Mouse (Mus musculus): ENCODE measurements around the gene Afap1l2. TPM values are rescaled to one million over a fixed set of nuclear protein-coding genes. Genes with fewer than 3 reads are reported as not detected.

Gene Afap1l2
- polyA plus RNA-seq, 1 experiment = 7.8 TPM

GRCm38 (mm10) chr19:56947971-56948610 lies 59.9 kb downstream of the Afap1l2 start:
- DNase-seq (ENCODE audit: low read depth) = no peak
- no peak for TF ChIP-seq CTCF (IDR thresholded peaks at IDR 0.05; ENCODE audit: borderline replicate concordance, extremely low read depth, insufficient read depth, insufficient read length)

GRCm38 (mm10) chr19:56946727-56947126 lies 61.3 kb downstream of the Afap1l2 start:
- DNase-seq (ENCODE audit: low read depth) = no peak
- TF ChIP-seq POLR2A (IDR thresholded peaks at IDR 0.05; ENCODE audit: borderline replicate concordance, extremely low read depth, insufficient read depth, insufficient read length, poor library complexity, severe bottlenecking) (no peak), CTCF (IDR thresholded peaks at IDR 0.05; ENCODE audit: borderline replicate concordance, extremely low read depth, insufficient read depth, insufficient read length) (no peak)

- no peak for DNase-seq (ENCODE audit: low read depth)
- TF ChIP-seq POLR2A (IDR thresholded peaks at IDR 0.05; ENCODE audit: borderline replicate concordance, extremely low read depth, insufficient read depth, insufficient read length, poor library complexity, severe bottlenecking) = no peak
- no peak for TF ChIP-seq CTCF (IDR thresholded peaks at IDR 0.05; ENCODE audit: borderline replicate concordance, extremely low read depth, insufficient read depth, insufficient read length)
Measured at GRCm38 (mm10) chr19:56946277-56946676, 61.8 kb downstream of the Afap1l2 start.

- peak; percentile 14 for DNase-seq (ENCODE audit: low read depth)
- TF ChIP-seq POLR2A (IDR thresholded peaks at IDR 0.05; ENCODE audit: borderline replicate concordance, extremely low read depth, insufficient read depth, insufficient read length, poor library complexity, severe bottlenecking) (no peak), CTCF (IDR thresholded peaks at IDR 0.05; ENCODE audit: borderline replicate concordance, extremely low read depth, insufficient read depth, insufficient read length) (no peak)
Measured at GRCm38 (mm10) chr19:56945621-56946020, 62.4 kb downstream of the Afap1l2 start.

- no peak for TF ChIP-seq CTCF (IDR thresholded peaks at IDR 0.05; ENCODE audit: borderline replicate concordance, extremely low read depth, insufficient read depth, insufficient read length)
Measured at GRCm38 (mm10) chr19:56944826-56945225, 63.2 kb downstream of the Afap1l2 start.

GRCm38 (mm10) chr19:56944211-56944610 lies 63.8 kb downstream of the Afap1l2 start:
- TF ChIP-seq POLR2A (IDR thresholded peaks at IDR 0.05; ENCODE audit: borderline replicate concordance, extremely low read depth, insufficient read depth, insufficient read length, poor library complexity, severe bottlenecking) = no peak
- TF ChIP-seq CTCF (IDR thresholded peaks at IDR 0.05; ENCODE audit: borderline replicate concordance, extremely low read depth, insufficient read depth, insufficient read length) = no peak
- DNase-seq (ENCODE audit: low read depth) = no peak

More at GRCm38 (mm10) chr19:56944826-56945225, 63.2 kb downstream of the Afap1l2 start:
- DNase-seq (ENCODE audit: low read depth) = no peak

GRCm38 (mm10) chr19:56942216-56942615 lies 65.8 kb downstream of the Afap1l2 start:
- TF ChIP-seq CTCF (IDR thresholded peaks at IDR 0.05; ENCODE audit: borderline replicate concordance, extremely low read depth, insufficient read depth, insufficient read length) (no peak), POLR2A (IDR thresholded peaks at IDR 0.05; ENCODE audit: borderline replicate concordance, extremely low read depth, insufficient read depth, insufficient read length, poor library complexity, severe bottlenecking) (no peak)
- DNase-seq (ENCODE audit: low read depth) = no peak

GRCm38 (mm10) chr19:56940507-56940906 lies 67.5 kb downstream of the Afap1l2 start:
- no peak for DNase-seq (ENCODE audit: low read depth)
- TF ChIP-seq POLR2A (IDR thresholded peaks at IDR 0.05; ENCODE audit: borderline replicate concordance, extremely low read depth, insufficient read depth, insufficient read length, poor library complexity, severe bottlenecking) = no peak
- TF ChIP-seq CTCF (IDR thresholded peaks at IDR 0.05; ENCODE audit: borderline replicate concordance, extremely low read depth, insufficient read depth, insufficient read length) = no peak

GRCm38 (mm10) chr19:56939826-56940225 lies 68.2 kb downstream of the Afap1l2 start:
- DNase-seq (ENCODE audit: low read depth) = peak; percentile 30
- TF ChIP-seq POLR2A (IDR thresholded peaks at IDR 0.05; ENCODE audit: borderline replicate concordance, extremely low read depth, insufficient read depth, insufficient read length, poor library complexity, severe bottlenecking) (no peak), CTCF (IDR thresholded peaks at IDR 0.05; ENCODE audit: borderline replicate concordance, extremely low read depth, insufficient read depth, insufficient read length) (no peak)

DNA sequence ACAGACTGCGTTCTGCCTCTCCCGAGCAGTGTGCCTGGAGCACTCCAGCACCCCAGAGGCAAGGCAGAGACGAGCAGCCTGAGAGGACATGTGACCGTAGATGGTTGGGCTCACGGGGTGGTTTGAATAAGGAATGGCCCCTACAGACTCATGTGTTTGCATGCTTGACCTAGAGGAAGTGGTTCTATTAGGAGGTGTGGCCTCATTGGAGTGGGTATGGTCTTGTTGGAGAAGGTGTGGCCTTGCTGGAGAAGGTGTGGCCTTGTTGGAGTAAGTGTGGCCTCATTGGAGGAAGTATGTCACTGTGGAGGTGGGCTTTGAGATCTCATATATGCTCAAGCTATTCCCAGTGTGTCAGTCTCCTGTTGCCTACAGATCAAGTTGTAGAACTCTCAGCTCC lies 70.1 kb downstream of the Afap1l2 start:
- no peak for DNase-seq (ENCODE audit: low read depth)
- TF ChIP-seq POLR2A (IDR thresholded peaks at IDR 0.05; ENCODE audit: borderline replicate concordance, extremely low read depth, insufficient read depth, insufficient read length, poor library complexity, severe bottlenecking) (no peak), CTCF (IDR thresholded peaks at IDR 0.05; ENCODE audit: borderline replicate concordance, extremely low read depth, insufficient read depth, insufficient read length) (no peak)

GRCm38 (mm10) chr19:56936253-56936652 lies 71.8 kb downstream of the Afap1l2 start:
- DNase-seq (ENCODE audit: low read depth) = no peak
- TF ChIP-seq CTCF (IDR thresholded peaks at IDR 0.05; ENCODE audit: borderline replicate concordance, extremely low read depth, insufficient read depth, insufficient read length) (no peak), POLR2A (IDR thresholded peaks at IDR 0.05; ENCODE audit: borderline replicate concordance, extremely low read depth, insufficient read depth, insufficient read length, poor library complexity, severe bottlenecking) (no peak)

DNA sequence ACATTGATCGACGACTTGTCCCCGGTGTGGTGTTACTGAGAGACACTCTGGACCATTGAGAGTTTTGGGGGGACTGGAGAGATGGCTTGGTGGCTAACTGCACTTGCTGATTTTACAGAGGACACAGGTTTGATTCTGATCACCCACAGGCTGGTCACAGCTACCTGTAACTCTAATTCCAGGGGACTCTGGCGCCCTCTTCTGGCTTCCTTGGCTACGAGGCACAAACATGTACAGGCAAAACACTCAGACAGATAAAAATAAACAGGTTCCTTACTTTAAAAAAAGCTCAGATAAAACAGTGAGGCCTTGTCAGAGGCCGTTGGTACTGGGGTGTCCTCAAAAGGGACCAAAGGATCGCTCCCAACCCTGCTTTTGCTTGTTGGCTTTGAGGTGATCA lies 72.3 kb downstream of the Afap1l2 start:
- TF ChIP-seq POLR2A (IDR thresholded peaks at IDR 0.05; ENCODE audit: borderline replicate concordance, extremely low read depth, insufficient read depth, insufficient read length, poor library complexity, severe bottlenecking) = no peak
- TF ChIP-seq CTCF (IDR thresholded peaks at IDR 0.05; ENCODE audit: borderline replicate concordance, extremely low read depth, insufficient read depth, insufficient read length) = no peak; the same call in 1 of the 2 replicates
- no peak for DNase-seq (ENCODE audit: low read depth)

All from brain, embryonic 14.5 days (tissue).